Mouse (Mus musculus): ENCODE data around the gene Myo5c. TPM values are rescaled to one million over a fixed set of nuclear protein-coding genes. Genes with fewer than 3 reads are reported as not detected.

The Myo5c gene
- polyA plus RNA-seq, 1 experiment from 2014 or later: 1.8 TPM

GRCm38 (mm10) chr9:75209246-75209645, 22.6 kb upstream of the Myo5c start:
- 83% methylated on average over 1 of the region's 1 CpGs for WGBS
- Histone ChIP-seq H3K4me2 (ENCODE audit: low read length) (no peak overlapping the region), H3K27ac (replicated peaks in 1 of 2; ENCODE audit: control insufficient read depth in 1 of 2, insufficient read depth in 1 of 2, low read depth in 2 of 2, low read length in 2 of 2) (no peak overlapping the region), H3K27me3 (ENCODE audit: control insufficient read depth, insufficient read depth, low read length) (no peaks in the 10 kb centered on the region), H3K9me3 (ENCODE audit: control insufficient read depth, low read length) (no peaks in the 10 kb centered on the region), H3K4me1 (ENCODE audit: control insufficient read depth in 2 of 2, insufficient read depth in 2 of 2, low read length in 2 of 2) (no peaks in the 10 kb centered on the region), H3K4me3 (ENCODE audit: control insufficient read depth in 1 of 2, insufficient read depth in 1 of 2, low read depth in 1 of 2, low read length in 2 of 2) (no peak overlapping the region), H3K9ac (ENCODE audit: low read length) (no peak overlapping the region), H3K36me3 (ENCODE audit: control insufficient read depth, insufficient read depth, low read length) (peaks cover 38% of the 10 kb centered on the region)
- no peak for ATAC-seq (ENCODE audit: insufficient number of reproducible peaks, insufficient read depth, low FRiP score, low read depth)

GRCm38 (mm10) chr9:75210269-75210668, 21.6 kb upstream of the Myo5c start:
- Histone ChIP-seq H3K9ac (ENCODE audit: low read length) (no peak overlapping the region), H3K27ac (replicated peaks in 1 of 2; ENCODE audit: control insufficient read depth in 1 of 2, insufficient read depth in 1 of 2, low read depth in 2 of 2, low read length in 2 of 2) (no peak overlapping the region), H3K4me3 (ENCODE audit: control insufficient read depth in 1 of 2, insufficient read depth in 1 of 2, low read depth in 1 of 2, low read length in 2 of 2) (no peak overlapping the region), H3K4me1 (ENCODE audit: control insufficient read depth in 2 of 2, insufficient read depth in 2 of 2, low read length in 2 of 2) (no peaks in the 10 kb centered on the region), H3K27me3 (ENCODE audit: control insufficient read depth, insufficient read depth, low read length) (no peaks in the 10 kb centered on the region), H3K9me3 (ENCODE audit: control insufficient read depth, low read length) (no peaks in the 10 kb centered on the region), H3K36me3 (ENCODE audit: control insufficient read depth, insufficient read depth, low read length) (peaks cover 35% of the 10 kb centered on the region), H3K4me2 (ENCODE audit: low read length) (no peak overlapping the region)
- ATAC-seq (ENCODE audit: insufficient number of reproducible peaks, insufficient read depth, low FRiP score, low read depth): no peak
- WGBS: 82% methylated on average over 2 of the region's 2 CpGs

GRCm38 (mm10) chr9:75214743-75215413, 16.9 kb upstream of the Myo5c start:
- Histone ChIP-seq H3K36me3 (ENCODE audit: control insufficient read depth, insufficient read depth, low read length) (peaks cover 54% of the 10 kb centered on the region), H3K4me2 (ENCODE audit: low read length) (no peak overlapping the region), H3K4me3 (ENCODE audit: control insufficient read depth in 1 of 2, insufficient read depth in 1 of 2, low read depth in 1 of 2, low read length in 2 of 2) (no peak overlapping the region), H3K27ac (replicated peaks in 1 of 2; ENCODE audit: control insufficient read depth in 1 of 2, insufficient read depth in 1 of 2, low read depth in 2 of 2, low read length in 2 of 2) (no peak overlapping the region), H3K9ac (ENCODE audit: low read length) (no peak overlapping the region), H3K27me3 (ENCODE audit: control insufficient read depth, insufficient read depth, low read length) (no peaks in the 10 kb centered on the region), H3K9me3 (ENCODE audit: control insufficient read depth, low read length) (no peaks in the 10 kb centered on the region), H3K4me1 (ENCODE audit: control insufficient read depth in 2 of 2, insufficient read depth in 2 of 2, low read length in 2 of 2) (no peaks in the 10 kb centered on the region)
- WGBS: 94% methylated on average over 11 of the region's 11 CpGs
- ATAC-seq (ENCODE audit: insufficient number of reproducible peaks, insufficient read depth, low FRiP score, low read depth): no peak

- no peak overlapping the region for H3K4me3 ChIP-seq (ENCODE audit: control insufficient read depth in 1 of 2, insufficient read depth in 1 of 2, low read depth in 1 of 2, low read length in 2 of 2)
- 70% methylated on average over 5 of the region's 5 CpGs for WGBS
- H3K9me3 ChIP-seq (ENCODE audit: control insufficient read depth, low read length): no peaks in the 10 kb centered on the region
- no peak for ATAC-seq (ENCODE audit: insufficient number of reproducible peaks, insufficient read depth, low FRiP score, low read depth)
- no peaks in the 10 kb centered on the region for H3K27me3 ChIP-seq (ENCODE audit: control insufficient read depth, insufficient read depth, low read length)
- no peak overlapping the region for H3K9ac ChIP-seq (ENCODE audit: low read length)
- no peak overlapping the region for H3K4me2 ChIP-seq (ENCODE audit: low read length)
- H3K36me3 ChIP-seq (ENCODE audit: control insufficient read depth, insufficient read depth, low read length): peaks cover 30% of the 10 kb centered on the region
- H3K27ac ChIP-seq (replicated peaks in 1 of 2; ENCODE audit: control insufficient read depth in 1 of 2, insufficient read depth in 1 of 2, low read depth in 2 of 2, low read length in 2 of 2): no peak overlapping the region
- peaks cover 3 to 6% of the 10 kb centered on the region in 2 experiments; a peak in 1 of 4 replicates for H3K4me1 ChIP-seq (ENCODE audit: control insufficient read depth in 2 of 2, insufficient read depth in 2 of 2, low read length in 2 of 2)
Observed at GRCm38 (mm10) chr9:75219942-75220341, 11.9 kb upstream of the Myo5c start.

GRCm38 (mm10) chr9:75221420-75222287, 10.2 kb upstream of the Myo5c start:
- no peaks in the 10 kb centered on the region for H3K27me3 ChIP-seq (ENCODE audit: control insufficient read depth, insufficient read depth, low read length)
- no peak overlapping the region for H3K4me3 ChIP-seq (ENCODE audit: control insufficient read depth in 1 of 2, insufficient read depth in 1 of 2, low read depth in 1 of 2, low read length in 2 of 2)
- H3K36me3 ChIP-seq (ENCODE audit: control insufficient read depth, insufficient read depth, low read length): peaks cover 13% of the 10 kb centered on the region
- H3K9me3 ChIP-seq (ENCODE audit: control insufficient read depth, low read length): no peaks in the 10 kb centered on the region
- WGBS: 44% methylated on average over 10 of the region's 10 CpGs
- H3K4me2 ChIP-seq (ENCODE audit: low read length): no peak overlapping the region
- no peak overlapping the region for H3K27ac ChIP-seq (replicated peaks in 1 of 2; ENCODE audit: control insufficient read depth in 1 of 2, insufficient read depth in 1 of 2, low read depth in 2 of 2, low read length in 2 of 2)
- H3K4me1 ChIP-seq (ENCODE audit: control insufficient read depth in 2 of 2, insufficient read depth in 2 of 2, low read length in 2 of 2): peaks cover 3 to 6% of the 10 kb centered on the region in 2 experiments; a peak in 1 of 4 replicates
- H3K9ac ChIP-seq (ENCODE audit: low read length): no peak overlapping the region
- 0 out of 2 replicates have a peak, but pooled peaks have one; percentile 64 for ATAC-seq (ENCODE audit: insufficient number of reproducible peaks, insufficient read depth, low FRiP score, low read depth)

GRCm38 (mm10) chr9:75232860-75233259, 1.0 kb downstream of the Myo5c start:
- 62% methylated on average over 8 of the region's 8 CpGs for WGBS

GRCm38 (mm10) chr9:75234271-75234741, 2.5 kb downstream of the Myo5c start:
- Histone ChIP-seq H3K27me3 (ENCODE audit: control insufficient read depth, insufficient read depth, low read length) (peaks cover 12% of the 10 kb centered on the region), H3K9ac (ENCODE audit: low read length) (no peak overlapping the region), H3K4me3 (ENCODE audit: control insufficient read depth in 1 of 2, insufficient read depth in 1 of 2, low read depth in 1 of 2, low read length in 2 of 2) (no peak overlapping the region), H3K36me3 (ENCODE audit: control insufficient read depth, insufficient read depth, low read length) (no peaks in the 10 kb centered on the region), H3K9me3 (ENCODE audit: control insufficient read depth, low read length) (no peaks in the 10 kb centered on the region), H3K4me2 (ENCODE audit: low read length) (no peak overlapping the region), H3K27ac (replicated peaks in 1 of 2; ENCODE audit: control insufficient read depth in 1 of 2, insufficient read depth in 1 of 2, low read depth in 2 of 2, low read length in 2 of 2) (no peak overlapping the region), H3K4me1 (ENCODE audit: control insufficient read depth in 2 of 2, insufficient read depth in 2 of 2, low read length in 2 of 2) (peaks cover 13 to 23% of the 10 kb centered on the region in 2 experiments)
- no peak for ATAC-seq (ENCODE audit: insufficient number of reproducible peaks, insufficient read depth, low FRiP score, low read depth)
- WGBS: 35% methylated on average over 7 of the region's 7 CpGs

More at GRCm38 (mm10) chr9:75232860-75233259, 1.0 kb downstream of the Myo5c start:
- no peak for ATAC-seq (ENCODE audit: insufficient number of reproducible peaks, insufficient read depth, low FRiP score, low read depth)
- H3K4me2 ChIP-seq (ENCODE audit: low read length): no peak overlapping the region
- no peak overlapping the region for H3K9ac ChIP-seq (ENCODE audit: low read length)
- H3K27me3 ChIP-seq (ENCODE audit: control insufficient read depth, insufficient read depth, low read length): peaks cover 12% of the 10 kb centered on the region
- H3K9me3 ChIP-seq (ENCODE audit: control insufficient read depth, low read length): no peaks in the 10 kb centered on the region
- no peak overlapping the region for H3K27ac ChIP-seq (replicated peaks in 1 of 2; ENCODE audit: control insufficient read depth in 1 of 2, insufficient read depth in 1 of 2, low read depth in 2 of 2, low read length in 2 of 2)
- H3K36me3 ChIP-seq (ENCODE audit: control insufficient read depth, insufficient read depth, low read length): no peaks in the 10 kb centered on the region
- peaks cover 13 to 23% of the 10 kb centered on the region in 2 experiments for H3K4me1 ChIP-seq (ENCODE audit: control insufficient read depth in 2 of 2, insufficient read depth in 2 of 2, low read length in 2 of 2)
- H3K4me3 ChIP-seq (ENCODE audit: control insufficient read depth in 1 of 2, insufficient read depth in 1 of 2, low read depth in 1 of 2, low read length in 2 of 2): no peak overlapping the region

All from heart, embryonic 14.5 days (tissue).